ENCODE assay signal across 8 mouse cellular contexts in the genomic region with DNA sequence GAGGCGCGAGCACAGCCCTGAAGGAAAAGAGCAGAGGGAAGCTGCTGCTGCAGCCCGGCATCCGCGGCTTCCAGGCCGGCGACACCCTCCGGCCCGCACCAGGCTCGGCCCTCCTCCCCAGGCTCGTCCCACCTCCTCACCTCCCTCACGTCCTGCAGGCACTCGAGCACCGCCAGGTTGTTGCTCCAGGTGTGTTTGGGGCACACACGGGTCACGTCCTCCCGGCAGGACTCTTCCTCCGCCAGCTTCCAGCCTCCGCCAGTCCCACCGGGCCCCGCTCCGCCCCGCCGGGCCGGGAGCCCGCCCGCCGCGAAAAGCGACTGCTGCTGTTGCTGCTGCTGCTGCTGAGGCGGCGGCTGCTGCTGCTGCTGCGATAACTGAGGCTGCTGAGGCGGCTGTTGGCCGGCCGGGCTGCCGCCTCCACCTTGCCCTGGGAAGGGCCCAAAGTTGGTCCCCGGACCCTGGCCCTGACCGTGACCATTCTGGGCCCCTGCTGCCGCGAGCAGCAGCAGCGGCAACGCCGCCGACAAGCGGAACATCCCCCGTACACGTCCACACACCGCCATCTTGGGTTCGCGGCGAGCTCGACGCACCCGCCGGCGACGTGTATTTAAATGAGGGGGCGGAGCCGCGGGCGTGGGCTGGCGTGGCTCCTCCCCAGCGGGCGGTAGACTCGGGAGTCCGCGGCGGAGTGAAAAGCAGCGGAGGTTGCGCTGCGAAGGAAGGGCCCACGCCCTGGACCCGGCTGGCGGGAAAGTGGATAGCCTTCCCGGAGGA. TPM values are rescaled to one million over a fixed set of nuclear protein-coding genes. Genes with fewer than 3 reads are reported as not detected.
A peak's percentile ranks its signal among the peaks of the same experiment; 100 is the strongest.
DNase-seq lines count a peak whose midpoint lies in the region; ATAC-seq and TF ChIP-seq lines count a peak whose summit lies in the region.

Glg1 (minus strand) TSS at position 586 of the 777 bp plus-strand sequence.

- H3K36me3 ChIP-seq in CH12.LX (replicated peaks in 1 of 2; ENCODE audit: control insufficient read depth in 1 of 2, insufficient read depth in 1 of 2, low read length in 1 of 2) = peaks cover 0 to 14% of the 10 kb centered on the region in 2 experiments
- H3K36me3 ChIP-seq in forebrain, embryonic 11.5 days (ENCODE audit: control insufficient read depth, insufficient read depth, low read length) = no peaks in the 10 kb centered on the region; the same call in 1 of the 2 replicates
- no peaks in the 10 kb centered on the region for H3K36me3 ChIP-seq in heart, embryonic 16.5 days (ENCODE audit: control insufficient read depth, insufficient read depth)
- no peaks in the 10 kb centered on the region for H3K36me3 ChIP-seq in liver, embryonic 15.5 days (replicated peaks)
- H3K36me3 ChIP-seq in neural tube, embryonic 12.5 days = no peaks in the 10 kb centered on the region

- in situ Hi-C loops in CH12.LX (cut with MboI; ENCODE audit: low pct_ligation_motif_present, low pct_unique_long_range_greater_than_20kb, low sequenced_read_pairs) = no loop called here

- peak; percentile 86 for DNase-seq in CH12.LX (ENCODE audit: extremely low read depth)
- peak; percentile 85 for DNase-seq in c-Kit-positive CD71-positive TER-119-negative erythroid progenitor cells, embryonic 14.5 days (ENCODE audit: low read depth)
- DNase-seq in forebrain, embryonic 11.5 days (ENCODE audit: low spot score) = peak; percentile 97
- peak; percentile 95 to 97 for DNase-seq in kidney, postnatal 36 days
- peak; percentile 86 for DNase-seq in telencephalon, adult 2 months (ENCODE audit: low read depth, low spot score)

- no peak for TF ChIP-seq CTCF in CH12.LX (conservative IDR thresholded peaks at IDR 0.05 in 1 of 2, IDR thresholded peaks at IDR 0.05 in 1 of 2; ENCODE audit: low read depth in 2 of 2, low read length in 2 of 2)

- peak within 1 kb of the TSS; percentile 86 to 90 (median 87) for H3K4me3 ChIP-seq in CH12.LX (replicated peaks in 1 of 3; ENCODE audit: low read depth in 2 of 3, low read length in 2 of 3, poor library complexity in 1 of 3)
- H3K4me3 ChIP-seq in forebrain, embryonic 11.5 days (ENCODE audit: low read depth, low read length) = peak within 1 kb of the TSS; percentile 92
- H3K4me3 ChIP-seq in heart, embryonic 16.5 days (ENCODE audit: low read length) = peak within 1 kb of the TSS; percentile 83
- peak within 1 kb of the TSS; percentile 93 for H3K4me3 ChIP-seq in liver, embryonic 15.5 days (replicated peaks)
- H3K4me3 ChIP-seq in neural tube, embryonic 12.5 days = peak within 1 kb of the TSS; percentile 89

- peak; percentile 95 for TF ChIP-seq POLR2A in CH12.LX (IDR thresholded peaks at IDR 0.05; ENCODE audit: low read depth, low read length)

- peak within 1 kb of the TSS; percentile 76 for H3K27ac ChIP-seq in CH12.LX (ENCODE audit: insufficient read depth, low read depth)
- H3K27ac ChIP-seq in forebrain, embryonic 11.5 days (ENCODE audit: low read depth, low read length) = peak within 1 kb of the TSS; percentile 92
- H3K27ac ChIP-seq in heart, embryonic 16.5 days (ENCODE audit: low read length) = peak within 1 kb of the TSS; percentile 98
- peak within 1 kb of the TSS; percentile 97 for H3K27ac ChIP-seq in liver, embryonic 15.5 days (replicated peaks)
- peak within 1 kb of the TSS; percentile 98 for H3K27ac ChIP-seq in neural tube, embryonic 12.5 days

- under 1% methylated on average over 73 of the region's 76 CpGs for WGBS in forebrain, embryonic 11.5 days
- WGBS in heart, embryonic 16.5 days = under 1% methylated on average over 76 of the region's 76 CpGs
- WGBS in liver, embryonic 15.5 days (ENCODE audit: insufficient replicate concordance) = 1% methylated on average over 75 of the region's 76 CpGs
- WGBS in neural tube, embryonic 12.5 days = under 1% methylated on average over 76 of the region's 76 CpGs

- peak; percentile 91 for ATAC-seq in forebrain, embryonic 11.5 days (replicated peaks; ENCODE audit: low FRiP score)
- peak; percentile 91 for ATAC-seq in heart, embryonic 16.5 days (replicated peaks; ENCODE audit: extremely low read depth, insufficient read depth, low FRiP score)
- peak; percentile 90 for ATAC-seq in liver, embryonic 15.5 days (ENCODE audit: insufficient read depth)
- peak; percentile 93 for ATAC-seq in neural tube, embryonic 12.5 days (ENCODE audit: low FRiP score, low read depth)

- peaks cover 23% of the 10 kb centered on the region for H3K79me2 ChIP-seq in CH12.LX (replicated peaks; ENCODE audit: control insufficient read depth, extremely low read depth, insufficient read depth, poor library complexity, severe bottlenecking)

- peak within 1 kb of the TSS; percentile 88 for H3K9ac ChIP-seq in CH12.LX (ENCODE audit: insufficient read depth, low read depth)
- peak within 1 kb of the TSS; percentile 96 for H3K9ac ChIP-seq in forebrain, embryonic 11.5 days (ENCODE audit: low read length)
- peak within 1 kb of the TSS; percentile 90 for H3K9ac ChIP-seq in heart, embryonic 16.5 days (ENCODE audit: low read length)
- H3K9ac ChIP-seq in liver, embryonic 15.5 days = peak within 1 kb of the TSS; percentile 90
- peak within 1 kb of the TSS; percentile 98 for H3K9ac ChIP-seq in neural tube, embryonic 12.5 days

- no peak for TF ChIP-seq RAD21 in CH12.LX (IDR thresholded peaks at IDR 0.05; ENCODE audit: low read depth, low read length)

- H3K27me3 ChIP-seq in CH12.LX (replicated peaks) = no peaks in the 10 kb centered on the region
- H3K27me3 ChIP-seq in forebrain, embryonic 11.5 days (ENCODE audit: control insufficient read depth, insufficient read depth, low read length) = no peaks in the 10 kb centered on the region
- H3K27me3 ChIP-seq in heart, embryonic 16.5 days (ENCODE audit: control insufficient read depth, insufficient read depth, low read length) = no peaks in the 10 kb centered on the region
- peaks cover 25% of the 10 kb centered on the region for H3K27me3 ChIP-seq in liver, embryonic 15.5 days
- no peaks in the 10 kb centered on the region for H3K27me3 ChIP-seq in neural tube, embryonic 12.5 days (replicated peaks)

- dilution Hi-C loops in CH12.LX (cut with MboI; ENCODE audit: extremely low pct_ligation_motif_present, extremely low pct_unique_long_range_greater_than_20kb, low sequenced_read_pairs) = no loop called here

- no peak for TF ChIP-seq EP300 in CH12.LX (IDR thresholded peaks at IDR 0.05; ENCODE audit: low read length)

- no peaks in the 10 kb centered on the region for H3K9me3 ChIP-seq in CH12.LX (replicated peaks; ENCODE audit: low read length)
- no peaks in the 10 kb centered on the region for H3K9me3 ChIP-seq in forebrain, embryonic 11.5 days (ENCODE audit: control insufficient read depth, low read length)
- H3K9me3 ChIP-seq in heart, embryonic 16.5 days (replicated peaks; ENCODE audit: control insufficient read depth, low read length) = no peaks in the 10 kb centered on the region
- no peaks in the 10 kb centered on the region for H3K9me3 ChIP-seq in liver, embryonic 15.5 days (replicated peaks)
- H3K9me3 ChIP-seq in neural tube, embryonic 12.5 days = no peaks in the 10 kb centered on the region

- H3K4me2 ChIP-seq in CH12.LX (ENCODE audit: insufficient read depth, low read depth, poor library complexity, severe bottlenecking) = peak within 1 kb of the TSS; percentile 86
- peak within 1 kb of the TSS; percentile 47 for H3K4me2 ChIP-seq in forebrain, embryonic 11.5 days (ENCODE audit: low read depth, low read length, severe bottlenecking)
- peak within 1 kb of the TSS; percentile 76 for H3K4me2 ChIP-seq in heart, embryonic 16.5 days (ENCODE audit: low read depth, low read length)
- peak within 1 kb of the TSS; percentile 82 for H3K4me2 ChIP-seq in liver, embryonic 15.5 days
- H3K4me2 ChIP-seq in neural tube, embryonic 12.5 days (replicated peaks) = peak within 1 kb of the TSS; percentile 63

- H3K4me1 ChIP-seq in CH12.LX (ENCODE audit: control insufficient read depth in 1 of 2, insufficient read depth in 2 of 2) = peaks cover 0 to 16% of the 10 kb centered on the region in 2 experiments; a peak in 2 of 4 replicates
- no peaks in the 10 kb centered on the region for H3K4me1 ChIP-seq in forebrain, embryonic 11.5 days (replicated peaks; ENCODE audit: control insufficient read depth, insufficient read depth, low read length)
- H3K4me1 ChIP-seq in heart, embryonic 16.5 days (ENCODE audit: control insufficient read depth, insufficient read depth, low read length) = peaks cover 24% of the 10 kb centered on the region
- peaks cover 27% of the 10 kb centered on the region for H3K4me1 ChIP-seq in liver, embryonic 15.5 days (replicated peaks)
- peaks cover 7% of the 10 kb centered on the region for H3K4me1 ChIP-seq in neural tube, embryonic 12.5 days

TF ChIP-seq in CH12.LX, 34 proteins besides CTCF, POLR2A, EP300 and RAD21 (continues in another document):
- peak; percentile 96 for TF ChIP-seq NELFE (IDR thresholded peaks at IDR 0.05; ENCODE audit: low read depth, low read length)
- TF ChIP-seq RCOR1 (conservative IDR thresholded peaks at IDR 0.05; ENCODE audit: low read depth, low read length) = no peak; the same call in 1 of the 2 replicates
- TF ChIP-seq ELF1 (IDR thresholded peaks at IDR 0.05; ENCODE audit: low read depth, low read length) = no peak; the same call in 1 of the 2 replicates
- peak; percentile 81; the same call in 1 of the 2 replicates for TF ChIP-seq POLR2AphosphoS2 (IDR thresholded peaks at IDR 0.05; ENCODE audit: low read depth, low read length)
- TF ChIP-seq TBP (conservative IDR thresholded peaks at IDR 0.05; ENCODE audit: low read depth, low read length) = peak; percentile 83; the same call in 1 of the 2 replicates
- TF ChIP-seq ZKSCAN1 (IDR thresholded peaks at IDR 0.05; ENCODE audit: borderline replicate concordance, low read depth, low read length) = no peak
- no peak for TF ChIP-seq JUND (conservative IDR thresholded peaks at IDR 0.05; ENCODE audit: low read depth, low read length)
- TF ChIP-seq SIN3A (IDR thresholded peaks at IDR 0.05; ENCODE audit: low read length) = peak; percentile 81; the same call in 1 of the 2 replicates
- peak; percentile 73 for TF ChIP-seq MXI1 (IDR thresholded peaks at IDR 0.05; ENCODE audit: low read depth, low read length)
- TF ChIP-seq MAX (IDR thresholded peaks at IDR 0.05; ENCODE audit: low read length) = peak; percentile 13; the same call in 1 of the 2 replicates
- peak; percentile 96 for TF ChIP-seq ZMIZ1 (IDR thresholded peaks at IDR 0.05; ENCODE audit: low read depth, low read length)
- TF ChIP-seq NRF1 (IDR thresholded peaks at IDR 0.05; ENCODE audit: low read depth, low read length) = peak; percentile 49
- TF ChIP-seq GABPA (IDR thresholded peaks at IDR 0.05; ENCODE audit: insufficient replicate concordance, low read depth, low read length) = no peak

RNA-seq across cellular contexts. Expression of gene Glg1, which starts in this region (rescaled TPM):
- total RNA-seq in CH12.LX (2012; rRNA removed) = 19.3 and 21.6 TPM in 2 replicates
- 13.6 and 13.8 TPM in 2 replicates for total RNA-seq in CH12.LX (2014; rRNA removed)
- 32.2 and 32.4 TPM in 2 replicates for polyA plus RNA-seq in CH12.LX (2012; ENCODE audit: insufficient read length, low read depth)
- 76.7 and 80.0 TPM in 2 replicates for polyA plus RNA-seq in forebrain, embryonic 11.5 days (2014; fragmentation: Nextera tagmentation; extraction: Ambion mirVana)
- 55.7 and 58.6 TPM in 2 replicates for polyA plus RNA-seq in heart, embryonic 16.5 days (2015; fragmentation: Nextera tagmentation; extraction: Ambion mirVana)
- 14.1 and 14.5 TPM in 2 replicates for polyA plus RNA-seq in liver, embryonic 15.5 days (2015; fragmentation: Nextera tagmentation; extraction: Ambion mirVana)
- polyA plus RNA-seq in neural tube, embryonic 12.5 days (2016; fragmentation: Nextera tagmentation; extraction: Ambion mirVana) = 87.5 and 97.1 TPM in 2 replicates

Comparison
In these comparisons a context has a peak if more than half of its experiments do, and no peak if none do; other contexts are left out.
1. Peak in every context shown above with its lines: DNase-seq, ATAC-seq, H3K4me3 ChIP-seq and H3K27ac ChIP-seq.